ENCODE assay signal across 16 mouse cellular contexts in genomic region chr3:105816089-105816488, GRCm38 (mm10). TPM values are rescaled to one million over a fixed set of nuclear protein-coding genes. Genes with fewer than 3 reads are reported as not detected.
DNase-seq lines count a peak whose midpoint lies in the region; ATAC-seq and TF ChIP-seq lines count a peak whose summit lies in the region.
"Had no signal": no experiment of that assay in that cellular context is flagged by ENCODE, and none has a peak within 500 bp of the region (broad histone marks: within the 10 kb centered on the region; RNA-seq: fewer than 3 reads in every experiment).

No protein-coding gene starts in this region.

- no peak overlapping the region for H3K4me2 ChIP-seq in lung, embryonic 14.5 days
- H3K4me2 ChIP-seq in heart, embryonic 15.5 days = no peak overlapping the region
- H3K4me2 ChIP-seq: embryonic facial prominence, embryonic 13.5 days; hindbrain, embryonic 13.5 days had no signal

- no peaks in the 10 kb centered on the region for H3K9me3 ChIP-seq in lung, embryonic 14.5 days (ENCODE audit: low read depth, low read length)
- H3K9me3 ChIP-seq in heart, embryonic 15.5 days (replicated peaks) = no peaks in the 10 kb centered on the region
- H3K9me3 ChIP-seq: embryonic facial prominence, embryonic 13.5 days; hindbrain, embryonic 13.5 days had no signal

- peak; percentile 38 for DNase-seq in lung, embryonic 14.5 days
- no peak for DNase-seq in lung, adult 18-20 months
- no peak for DNase-seq in right cerebral cortex, postnatal 36 days (ENCODE audit: low spot score in 2 of 2)
- DNase-seq in urinary bladder, postnatal 4 days (ENCODE audit: low spot score in 2 of 2) = no peak
- DNase-seq: adrenal gland, adult 8-10 months; cerebellum, postnatal 36 days; kidney, adult 11 months had no signal

- no peak for ATAC-seq in lung, embryonic 14.5 days (ENCODE audit: insufficient read depth)
- peak; percentile 69 for ATAC-seq in granulocyte monocyte progenitor cell, adult 5-6 weeks (replicated peaks; ENCODE audit: poor library complexity, severe bottlenecking)
- ATAC-seq in heart, embryonic 15.5 days (replicated peaks; ENCODE audit: insufficient number of reproducible peaks, insufficient read depth, low FRiP score, low read depth) = peak; percentile 56; the same call in 1 of the 2 replicates
- ATAC-seq in monocyte, adult 5-6 weeks (replicated peaks; ENCODE audit: insufficient number of reproducible peaks, low FRiP score, low TSS enrichment, poor library complexity, severe bottlenecking) = peak; percentile 94
- ATAC-seq: Patski had no signal

- no peak overlapping the region for H3K9ac ChIP-seq in lung, embryonic 14.5 days
- no peak overlapping the region for H3K9ac ChIP-seq in heart, embryonic 15.5 days
- H3K9ac ChIP-seq: embryonic facial prominence, embryonic 13.5 days; hindbrain, embryonic 13.5 days had no signal

- no peaks in the 10 kb centered on the region for H3K27me3 ChIP-seq in lung, embryonic 14.5 days (ENCODE audit: insufficient read depth, low read length)
- peaks cover 58% of the 10 kb centered on the region for H3K27me3 ChIP-seq in heart, embryonic 15.5 days
- H3K27me3 ChIP-seq: hindbrain, embryonic 13.5 days had no signal

- WGBS in lung, embryonic 14.5 days = 27% methylated on average over 8 of the region's 8 CpGs
- WGBS in heart, embryonic 15.5 days = 16% methylated on average over 8 of the region's 8 CpGs

- H3K36me3 ChIP-seq in lung, embryonic 14.5 days (ENCODE audit: insufficient read depth) = no peaks in the 10 kb centered on the region
- H3K36me3 ChIP-seq in heart, embryonic 15.5 days = no peaks in the 10 kb centered on the region
- H3K36me3 ChIP-seq: embryonic facial prominence, embryonic 13.5 days; hindbrain, embryonic 13.5 days had no signal

- H3K4me1 ChIP-seq in lung, embryonic 14.5 days (ENCODE audit: insufficient read depth) = peaks cover 10% of the 10 kb centered on the region; the same call in 1 of the 2 replicates
- H3K4me1 ChIP-seq in heart, embryonic 15.5 days (replicated peaks) = peaks cover 40% of the 10 kb centered on the region
- H3K4me1 ChIP-seq: hindbrain, embryonic 13.5 days had no signal

- H3K27ac ChIP-seq in lung, embryonic 14.5 days (ENCODE audit: low read depth) = no peak overlapping the region
- no peak overlapping the region for H3K27ac ChIP-seq in heart, embryonic 15.5 days
- H3K27ac ChIP-seq: embryonic facial prominence, embryonic 13.5 days; hindbrain, embryonic 13.5 days; layer of hippocampus, adult 2 months had no signal

- TF ChIP-seq CTCF in lung, embryonic 14.5 days (IDR thresholded peaks at IDR 0.05; ENCODE audit: low read depth) = no peak

- H3K4me3 ChIP-seq in lung, embryonic 14.5 days (ENCODE audit: low read depth, low read length) = no peak overlapping the region
- no peak overlapping the region for H3K4me3 ChIP-seq in heart, embryonic 15.5 days
- H3K4me3 ChIP-seq: embryonic facial prominence, embryonic 13.5 days; hindbrain, embryonic 13.5 days; layer of hippocampus, adult 2 months had no signal

RNA-seq across cellular contexts. Expression of gene Rap1a, which starts 15.0 kb away (rescaled TPM):
- polyA plus RNA-seq in lung, embryonic 14.5 days (2014; fragmentation: Nextera tagmentation; extraction: Ambion mirVana) = 94.3 and 95.5 TPM in 2 replicates
- 93.1 and 98.0 TPM in 2 replicates for total RNA-seq in granulocyte monocyte progenitor cell, adult 5-6 weeks (2014; fragmentation: Nextera tagmentation)
- 138 and 144 TPM in 2 replicates for total RNA-seq in granulocyte monocyte progenitor cell, adult 5-6 weeks (2017)
- polyA plus RNA-seq in heart, embryonic 15.5 days (2015; fragmentation: Nextera tagmentation; extraction: Ambion mirVana) = 79.7 and 92.9 TPM in 2 replicates
- 424 to 819 TPM (median 731 TPM) in 3 replicates for total RNA-seq in monocyte, adult 5-6 weeks (2017)

RNA-seq across cellular contexts. Expression of gene Adora3, which starts 54.6 kb away (rescaled TPM):
- polyA plus RNA-seq in lung, embryonic 14.5 days (2014; fragmentation: Nextera tagmentation; extraction: Ambion mirVana) = 0.18 and 0.30 TPM in 2 replicates
- 1.4 and 1.5 TPM in 2 replicates for total RNA-seq in granulocyte monocyte progenitor cell, adult 5-6 weeks (2014; fragmentation: Nextera tagmentation)
- 0.26 and 1.9 TPM in 2 replicates for total RNA-seq in granulocyte monocyte progenitor cell, adult 5-6 weeks (2017)
- 0.19 and 0.32 TPM in 2 replicates for polyA plus RNA-seq in heart, embryonic 15.5 days (2015; fragmentation: Nextera tagmentation; extraction: Ambion mirVana)
- 5.1 to 7.1 TPM in 2 of 3 replicates, not detected in the other for total RNA-seq in monocyte, adult 5-6 weeks (2017)
- total RNA-seq: gastrocnemius, adult 18-20 months had no signal
- polyA plus RNA-seq: forebrain, embryonic 11.5 days; Patski had no signal

RNA-seq across cellular contexts. Expression of gene Tmigd3, which starts 54.6 kb away (rescaled TPM):
- 0.22 and 0.32 TPM in 2 replicates for polyA plus RNA-seq in lung, embryonic 14.5 days (2014; fragmentation: Nextera tagmentation; extraction: Ambion mirVana)
- 0.28 TPM in 1 of 2 replicates, not detected in the other for total RNA-seq in granulocyte monocyte progenitor cell, adult 5-6 weeks (2014; fragmentation: Nextera tagmentation)
- not detected in 2 replicates for total RNA-seq in granulocyte monocyte progenitor cell, adult 5-6 weeks (2017)
- polyA plus RNA-seq in heart, embryonic 15.5 days (2015; fragmentation: Nextera tagmentation; extraction: Ambion mirVana) = 0.46 and 0.50 TPM in 2 replicates
- 0.39 to 3.4 TPM (median 2.0 TPM) in 3 replicates for total RNA-seq in monocyte, adult 5-6 weeks (2017)
- total RNA-seq: adrenal gland, adult 8-10 months; gastrocnemius, adult 18-20 months had no signal
- polyA plus RNA-seq: embryonic facial prominence, embryonic 13.5 days; hindbrain, embryonic 13.5 days; Patski had no signal
